Mouse (Mus musculus) fibroblast of lung, adult 2 months (primary cell): Measurements from ENCODE around the gene Ctss.

Experiments
- DNase-seq: peaks from one replicate; pipeline ENCODE4 v3.0.0-alpha.2; 2011; ENCODE audit warnings: low read depth

Gene Ctss

GRCm38 (mm10) chr3:95526622-95527211 lies at the start of gene Ctss:
TSS of gene Ctss (plus strand) at chr3:95526786.
- DNase-seq: no peak

- DNase-seq: no peak
Observed at GRCm38 (mm10) chr3:95478966-95479365, 47.6 kb upstream of the Ctss start.

- DNase-seq: no peak
Observed at GRCm38 (mm10) chr3:95486421-95486820, 40.2 kb upstream of the Ctss start.

- no peak for DNase-seq
Observed at GRCm38 (mm10) chr3:95488679-95489078, 37.9 kb upstream of the Ctss start.

- DNase-seq: no peak
Observed at GRCm38 (mm10) chr3:95490238-95490637, 36.3 kb upstream of the Ctss start.

- peak; percentile 38 for DNase-seq
Observed at GRCm38 (mm10) chr3:95494342-95494741, 32.2 kb upstream of the Ctss start.

- DNase-seq: peak; percentile 20
Observed at GRCm38 (mm10) chr3:95498229-95498628, 28.4 kb upstream of the Ctss start.

GRCm38 (mm10) chr3:95499024-95499423 lies 27.6 kb upstream of the Ctss start, which contains the start of gene Ctsk:
TSS of gene Ctsk (plus strand) at chr3:95499256.
- DNase-seq: peak; percentile 46

- DNase-seq: peak; percentile 55
Observed at GRCm38 (mm10) chr3:95499496-95500140, 27.0 kb upstream of the Ctss start.

- DNase-seq: no peak
Observed at GRCm38 (mm10) chr3:95502312-95502711, 24.3 kb upstream of the Ctss start.

- DNase-seq: no peak
Observed at GRCm38 (mm10) chr3:95509348-95509747, 17.2 kb upstream of the Ctss start.

GRCm38 (mm10) chr3:95511611-95512180 lies 14.9 kb upstream of the Ctss start:
- no peak for DNase-seq

GRCm38 (mm10) chr3:95516614-95517041 lies 10.0 kb upstream of the Ctss start:
- no peak for DNase-seq

- DNase-seq: peak; percentile 52
Observed at GRCm38 (mm10) chr3:95517493-95517898, 9.1 kb upstream of the Ctss start.

GRCm38 (mm10) chr3:95518891-95519290 lies 7.7 kb upstream of the Ctss start:
- no peak for DNase-seq

- no peak for DNase-seq
Observed at GRCm38 (mm10) chr3:95519315-95519714, 7.3 kb upstream of the Ctss start.

- no peak for DNase-seq
Observed at GRCm38 (mm10) chr3:95520100-95520499, 6.5 kb upstream of the Ctss start.

- no peak for DNase-seq
Observed at GRCm38 (mm10) chr3:95521168-95521567, 5.4 kb upstream of the Ctss start.

- DNase-seq: peak; percentile 22
Observed at GRCm38 (mm10) chr3:95523662-95524061, 2.9 kb upstream of the Ctss start.

- no peak for DNase-seq
Observed at GRCm38 (mm10) chr3:95524673-95525072, 1.9 kb upstream of the Ctss start.

GRCm38 (mm10) chr3:95526111-95526510 lies 475 bp upstream of the Ctss start:
- DNase-seq: no peak

GRCm38 (mm10) chr3:95529814-95530213 lies 3.2 kb downstream of the Ctss start:
- DNase-seq: no peak

GRCm38 (mm10) chr3:95531025-95531424 lies 4.4 kb downstream of the Ctss start:
- no peak for DNase-seq
